Mouse (Mus musculus) splenic B cell, adult 2 months (primary cell): ENCODE measurements at regions not wholly inside any gene's neighbourhood (a gene's known extent, or its start where the extent isn't known, plus 50 kb on each side); places are given as distances from the start of the nearest gene placed in this dataset.

Experiments used
- DNase-seq: peaks from one replicate; pipeline ENCODE4 v3.0.0-alpha.2; 2011; ENCODE audit warnings: low read depth, low spot score
- H3K27me3 ChIP-seq: 2 replicates; pipeline ENCODE4 v1.6.1; 2012; ENCODE audit warnings: mild to moderate bottlenecking, low read length, moderate library complexity, mixed read lengths; ENCODE audit not compliant: control insufficient read depth, poor library complexity, insufficient read depth, severe bottlenecking
- H3K36me3 ChIP-seq: 2 replicates; pipeline ENCODE4 v1.6.1; 2012; ENCODE audit warnings: mild to moderate bottlenecking, low read length, moderate library complexity, mixed read lengths; ENCODE audit not compliant: control insufficient read depth, poor library complexity, insufficient read depth, severe bottlenecking

- DNase-seq = no peak
- no peaks in the 10 kb centered on the region; the same call in 1 of the 2 replicates for H3K27me3 ChIP-seq
- no peaks in the 10 kb centered on the region for H3K36me3 ChIP-seq
These were observed 53.7 kb upstream of the Foxb1 start for GRCm38 (mm10) chr9:69814432-69814831.

DNA sequence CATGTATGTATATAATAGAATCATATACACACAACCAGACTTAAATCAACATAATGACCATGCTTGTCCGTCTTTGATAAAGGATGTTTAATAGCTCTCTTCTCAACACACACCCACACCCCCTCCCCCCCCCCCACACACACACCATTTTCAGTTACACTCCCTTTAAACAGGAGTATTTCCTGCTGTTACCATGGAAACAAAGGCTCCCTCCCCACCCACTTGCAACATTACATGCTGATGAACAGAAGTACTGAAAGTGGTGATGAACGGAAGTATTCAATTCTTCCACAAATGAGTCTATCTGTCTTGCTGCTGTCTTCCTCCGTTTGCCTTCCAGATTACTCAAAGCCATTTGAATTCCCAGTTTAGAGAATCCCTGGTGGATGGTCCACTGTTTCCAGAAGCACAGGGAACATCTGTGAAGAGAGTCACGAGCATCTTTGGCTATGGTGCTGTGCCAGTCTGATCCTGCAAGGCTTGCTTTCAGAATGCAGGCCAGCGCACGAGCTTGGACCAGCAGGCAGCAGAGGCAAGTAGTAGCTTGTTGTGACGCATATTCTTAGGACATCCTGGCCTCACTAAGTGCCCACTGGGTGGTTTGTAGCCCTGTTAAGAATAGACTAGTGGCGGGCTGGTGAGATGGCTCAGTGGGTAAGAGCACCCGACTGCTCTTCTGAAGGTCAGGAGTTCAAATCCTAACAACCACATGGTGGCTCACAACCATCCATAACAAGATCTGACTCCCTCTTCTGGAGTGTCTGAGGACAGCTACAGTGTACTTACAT lies 62.6 kb upstream of the Foxb1 start:
- Histone ChIP-seq H3K27me3 (no peaks in the 10 kb centered on the region), H3K36me3 (no peaks in the 10 kb centered on the region)
- DNase-seq = no peak

DNA sequence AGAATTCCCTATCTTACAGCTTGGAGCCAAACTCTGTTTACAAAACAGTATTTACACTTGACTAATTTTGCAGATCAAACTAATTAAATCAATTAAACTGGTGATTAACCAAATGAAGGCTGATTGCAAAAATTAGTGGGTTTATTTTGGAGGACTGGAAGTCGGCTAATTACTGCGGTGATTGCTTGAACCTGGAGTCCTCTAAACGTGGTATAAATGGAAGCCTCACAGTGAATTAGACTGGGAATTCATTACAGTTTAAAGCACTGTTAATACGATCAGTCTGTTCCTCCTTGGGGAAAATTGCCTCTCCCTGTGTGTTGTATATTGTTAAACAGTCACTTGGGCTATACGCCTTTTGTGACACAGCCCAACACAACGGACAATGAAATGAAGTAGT lies 67.7 kb upstream of the Foxb1 start:
- no peak for DNase-seq
- Histone ChIP-seq H3K36me3 (no peaks in the 10 kb centered on the region), H3K27me3 (no peaks in the 10 kb centered on the region)

DNA sequence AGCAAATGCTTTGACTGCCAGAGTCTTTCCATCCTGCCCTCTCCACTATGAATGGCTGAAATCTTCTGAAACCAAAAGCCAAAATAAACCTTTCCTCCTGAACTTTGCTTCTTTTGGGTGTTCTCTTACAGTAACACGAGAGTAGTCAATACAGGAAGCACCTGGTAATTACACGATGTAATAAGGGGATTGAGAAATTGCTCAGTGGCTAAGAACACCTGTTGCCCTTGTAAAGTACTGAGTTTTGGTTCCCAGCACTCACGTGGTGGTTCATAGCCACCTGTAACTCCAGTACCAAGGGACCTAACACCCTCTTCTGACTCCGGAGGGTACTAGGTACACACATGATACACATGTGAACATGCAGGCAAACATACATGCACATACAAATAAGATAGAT lies 74.7 kb upstream of the Foxb1 start:
- no peaks in the 10 kb centered on the region for H3K36me3 ChIP-seq
- H3K27me3 ChIP-seq = no peaks in the 10 kb centered on the region
- no peak for DNase-seq

GRCm38 (mm10) chr9:69839198-69839597 lies 78.5 kb upstream of the Foxb1 start:
- Histone ChIP-seq H3K27me3 (no peaks in the 10 kb centered on the region), H3K36me3 (no peaks in the 10 kb centered on the region)
- no peak for DNase-seq

- no peaks in the 10 kb centered on the region for H3K27me3 ChIP-seq
- no peaks in the 10 kb centered on the region for H3K36me3 ChIP-seq
- DNase-seq = no peak
These were observed 84.0 kb upstream of the Foxb1 start for GRCm38 (mm10) chr9:69844712-69845111.

GRCm38 (mm10) chr9:69845210-69845609 lies 84.5 kb upstream of the Foxb1 start:
- Histone ChIP-seq H3K27me3 (no peaks in the 10 kb centered on the region), H3K36me3 (no peaks in the 10 kb centered on the region)
- no peak for DNase-seq

GRCm38 (mm10) chr9:69856621-69857020 lies 95.9 kb upstream of the Foxb1 start:
- peak; percentile 10 for DNase-seq
- Histone ChIP-seq H3K36me3 (no peaks in the 10 kb centered on the region), H3K27me3 (no peaks in the 10 kb centered on the region)

DNA sequence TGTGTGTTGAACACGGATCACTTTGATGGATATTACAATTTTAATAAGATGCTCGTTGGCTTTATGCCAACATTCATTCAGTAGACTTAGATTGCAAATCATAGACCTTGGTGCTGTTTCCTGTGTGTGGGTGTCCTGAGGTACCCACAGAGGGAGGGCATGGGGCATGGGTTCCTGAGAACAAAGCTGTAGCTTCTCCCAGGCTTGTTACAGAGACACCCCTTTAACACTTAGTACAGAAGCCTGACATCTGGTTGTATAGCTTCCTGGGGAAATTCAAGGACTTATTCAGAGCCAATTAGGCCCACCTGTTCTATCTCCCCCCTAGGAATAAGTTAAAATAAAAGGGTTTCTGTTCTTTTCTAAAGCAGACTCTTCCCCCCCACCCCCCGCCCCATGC lies 97.9 kb upstream of the Foxb1 start:
- H3K27me3 ChIP-seq = no peaks in the 10 kb centered on the region; the same call in 1 of the 2 replicates
- no peak for DNase-seq
- no peaks in the 10 kb centered on the region for H3K36me3 ChIP-seq

DNA sequence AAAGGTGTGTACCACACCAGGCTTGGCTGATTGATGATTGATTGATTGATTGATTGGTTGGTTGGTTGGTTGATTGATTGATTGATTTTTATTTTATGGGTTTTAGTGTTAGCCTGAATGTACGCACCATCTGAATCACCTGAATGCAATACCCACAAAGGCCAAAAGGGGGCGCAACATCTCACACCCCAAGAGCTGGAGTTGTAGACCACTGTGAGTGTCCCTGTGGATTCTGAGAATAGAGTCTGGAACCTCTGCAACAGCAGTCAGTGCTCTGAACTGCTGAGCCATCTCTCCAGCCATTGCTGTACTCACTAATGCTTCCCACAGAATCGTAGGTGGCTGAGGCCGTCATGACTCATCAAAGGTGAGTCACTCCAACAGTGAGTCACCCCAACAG lies 109.4 kb upstream of the Foxb1 start:
- Histone ChIP-seq H3K27me3 (no peaks in the 10 kb centered on the region), H3K36me3 (no peaks in the 10 kb centered on the region)
- DNase-seq = peak; percentile 15

DNA sequence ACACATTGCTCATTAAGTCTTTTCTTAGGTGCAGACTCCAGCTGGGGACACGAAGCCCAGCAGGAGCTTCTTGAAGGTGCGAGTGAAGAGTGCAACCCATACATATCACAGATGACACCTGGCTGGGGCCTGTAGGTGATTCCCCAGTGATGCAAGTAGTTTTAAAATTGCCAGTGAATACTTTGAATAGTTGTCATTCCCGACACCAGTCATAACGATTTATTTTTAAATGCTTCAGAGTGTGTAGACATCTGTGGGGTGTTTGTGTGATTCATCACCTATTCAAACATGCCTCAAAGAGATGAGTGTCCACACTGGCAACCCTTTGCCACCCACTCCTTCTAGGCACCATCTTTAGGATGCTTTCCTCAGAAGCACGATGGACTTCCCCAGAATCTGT lies 102.9 kb upstream of the Bnip2 start:
- no peak for DNase-seq
- no peaks in the 10 kb centered on the region for H3K27me3 ChIP-seq
- no peaks in the 10 kb centered on the region for H3K36me3 ChIP-seq

DNA sequence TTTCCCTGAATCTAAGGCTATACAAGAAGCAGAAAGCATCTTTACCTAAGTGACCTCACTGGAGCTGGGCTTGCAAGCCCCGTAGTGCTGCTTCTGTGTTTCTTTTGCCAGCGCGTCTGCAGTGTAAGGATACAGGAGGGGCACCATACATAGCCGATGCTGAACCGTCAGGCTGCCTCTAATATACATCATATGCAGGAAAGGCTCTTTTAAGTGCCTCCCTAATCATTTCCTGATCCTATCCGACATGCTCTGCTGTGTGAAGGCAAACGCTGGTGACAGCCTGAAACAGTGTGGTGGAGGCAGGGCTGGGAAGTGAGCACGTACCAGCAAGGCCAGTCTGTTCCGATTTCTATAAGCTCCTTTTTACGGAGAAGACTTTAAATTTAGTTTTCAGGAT lies 91.2 kb upstream of the Bnip2 start:
- no peaks in the 10 kb centered on the region for H3K27me3 ChIP-seq
- no peaks in the 10 kb centered on the region for H3K36me3 ChIP-seq
- DNase-seq = no peak

GRCm38 (mm10) chr9:69899371-69899770 lies 89.9 kb upstream of the Bnip2 start:
- Histone ChIP-seq H3K36me3 (no peaks in the 10 kb centered on the region), H3K27me3 (no peaks in the 10 kb centered on the region)
- DNase-seq = no peak

DNA sequence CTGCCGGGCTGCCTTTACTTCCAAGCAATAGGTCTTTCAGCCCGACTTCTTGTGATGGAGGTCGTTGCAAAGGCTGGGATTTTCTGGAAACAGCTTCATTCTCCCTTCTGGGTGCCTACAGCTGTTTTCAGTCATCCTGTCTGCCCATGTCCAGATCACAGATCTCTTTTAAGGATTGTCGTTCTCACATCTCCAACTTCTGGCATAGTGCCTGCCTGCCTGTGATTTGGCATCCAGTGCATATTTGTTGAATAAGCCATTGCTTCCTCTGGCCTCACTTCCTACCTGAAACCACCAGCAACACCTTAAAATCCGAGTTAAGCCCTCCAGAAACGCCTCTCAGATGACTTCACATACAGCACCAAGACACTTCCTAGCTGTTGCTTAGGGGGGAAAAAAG lies 88.4 kb upstream of the Bnip2 start:
- H3K36me3 ChIP-seq = no peaks in the 10 kb centered on the region
- DNase-seq = no peak
- H3K27me3 ChIP-seq = no peaks in the 10 kb centered on the region

GRCm38 (mm10) chr9:69907123-69907945 lies 81.9 kb upstream of the Bnip2 start:
- no peak for DNase-seq
- H3K27me3 ChIP-seq = no peaks in the 10 kb centered on the region
- no peaks in the 10 kb centered on the region for H3K36me3 ChIP-seq
